Mouse (Mus musculus) layer of hippocampus, adult 18-20 months (tissue): Measurements from ENCODE around the gene Lyar. TPM values are rescaled to one million over a fixed set of nuclear protein-coding genes. Genes with fewer than 3 reads are reported as not detected.

ENCODE experiments used
- DNase-seq, 2 experiments: peaks; one replicate each; pipeline ENCODE4 v3.0.0; 2022; ENCODE audit warnings: low spot score in 2 of 2
- total RNA-seq, 2 experiments: library from RNA; stranded (reverse); gene quantifications; 2 replicates each; pipeline ENCODE4 v1.2.3; 2021

Lyar gene
- total RNA-seq, 2 experiments from 2014 or later, result 10.0 to 10.8 TPM

DNA sequence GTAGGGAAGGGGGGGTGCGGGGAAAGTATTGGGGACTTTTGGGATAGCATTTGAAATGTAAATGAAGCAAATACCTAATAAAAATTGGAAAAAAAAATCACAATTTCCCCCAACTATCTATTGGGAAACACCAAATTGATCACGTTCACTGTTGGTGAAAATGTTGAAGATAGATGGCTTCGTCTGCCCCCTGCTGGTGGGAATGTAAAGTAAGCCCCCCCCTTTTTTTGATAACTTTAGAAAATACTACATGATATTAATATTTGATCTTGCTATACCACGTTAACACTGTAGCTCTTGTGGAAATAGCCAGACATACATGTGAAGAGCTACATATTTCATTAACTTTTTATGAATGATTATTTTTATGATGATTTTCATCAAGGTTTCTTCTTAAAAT, 34.9 kb downstream of the Lyar start:
- no peak for DNase-seq

DNA sequence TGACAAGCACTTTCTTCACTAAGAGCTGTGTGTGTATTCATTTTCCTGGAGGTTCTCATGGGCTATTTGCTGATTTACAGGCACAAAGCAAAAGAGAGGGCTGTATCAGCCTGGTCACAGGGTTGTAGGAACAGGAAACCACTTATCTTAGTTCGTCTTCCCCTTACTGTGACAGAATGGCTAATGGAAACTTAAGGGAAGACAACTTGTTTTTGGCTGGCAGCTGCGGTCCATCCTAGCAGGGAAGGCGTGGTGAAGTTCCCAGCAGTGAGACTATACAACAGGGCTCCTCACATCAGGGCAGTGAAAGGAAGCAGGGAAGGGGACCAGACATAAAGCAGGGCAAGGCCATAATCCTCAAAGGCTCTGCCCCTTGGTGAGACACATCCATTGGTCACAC, 35.4 kb downstream of the Lyar start:
- no peak for DNase-seq

GRCm38 (mm10) chr5:38256551-38256950, 36.3 kb downstream of the Lyar start:
- no peak for DNase-seq

DNA sequence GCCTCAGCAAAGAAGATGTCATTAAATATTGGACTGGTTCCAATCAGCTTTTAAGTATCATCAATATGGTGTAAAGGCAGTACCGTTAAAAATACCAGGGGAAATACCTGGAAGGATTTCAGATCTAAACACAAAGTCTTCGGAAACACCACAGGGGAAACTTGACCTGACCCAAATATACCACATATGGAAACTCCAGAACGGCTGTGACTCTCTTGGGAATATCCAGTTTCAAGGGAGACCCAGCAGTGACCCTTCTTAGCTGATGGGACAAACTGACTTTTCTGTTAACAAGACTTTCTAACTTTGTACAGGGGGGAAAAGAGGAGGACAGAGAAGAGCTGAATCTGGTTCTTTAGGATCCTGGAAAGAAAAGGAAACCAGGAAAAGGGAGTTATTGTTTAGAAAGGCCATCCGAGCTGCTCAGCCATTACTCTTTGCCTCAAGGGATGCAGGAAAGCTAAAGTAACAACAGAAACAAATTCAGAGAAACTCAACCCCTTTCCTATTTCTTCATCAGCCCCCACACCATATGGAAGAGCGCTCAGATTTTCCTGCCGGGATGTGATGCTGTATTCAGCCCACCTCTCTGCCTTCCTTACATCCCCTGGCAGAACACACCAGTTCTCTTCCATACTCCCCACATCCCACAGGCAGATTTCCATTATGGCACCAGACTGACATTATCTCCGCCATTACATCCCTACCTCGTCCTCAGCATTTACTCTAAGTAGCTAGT, 37.9 kb downstream of the Lyar start:
- peak in 1 of 2 experiments; percentile 27 for DNase-seq

DNA sequence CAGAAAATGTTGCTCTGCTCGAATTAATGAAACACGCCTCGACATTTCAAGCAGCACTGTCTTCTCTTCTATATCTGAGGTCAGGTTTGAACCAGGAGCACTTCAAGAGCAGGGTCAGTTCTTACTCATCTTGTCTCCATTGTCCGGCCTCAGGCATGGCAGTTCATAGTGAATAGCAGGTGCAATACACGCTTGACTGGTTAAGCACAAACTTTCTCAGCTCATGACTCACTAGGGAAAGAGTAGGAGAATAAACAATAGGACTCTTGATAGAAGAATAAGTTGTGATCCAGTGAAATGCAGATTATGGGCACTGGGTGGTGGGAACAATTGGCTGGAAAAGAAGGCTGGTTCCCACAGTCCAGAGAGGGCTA, 38.5 kb downstream of the Lyar start:
- no peak for DNase-seq

- DNase-seq, result peak in 1 of 2 experiments; percentile 18
Measured at GRCm38 (mm10) chr5:38259455-38260106, 39.3 kb downstream of the Lyar start.

DNA sequence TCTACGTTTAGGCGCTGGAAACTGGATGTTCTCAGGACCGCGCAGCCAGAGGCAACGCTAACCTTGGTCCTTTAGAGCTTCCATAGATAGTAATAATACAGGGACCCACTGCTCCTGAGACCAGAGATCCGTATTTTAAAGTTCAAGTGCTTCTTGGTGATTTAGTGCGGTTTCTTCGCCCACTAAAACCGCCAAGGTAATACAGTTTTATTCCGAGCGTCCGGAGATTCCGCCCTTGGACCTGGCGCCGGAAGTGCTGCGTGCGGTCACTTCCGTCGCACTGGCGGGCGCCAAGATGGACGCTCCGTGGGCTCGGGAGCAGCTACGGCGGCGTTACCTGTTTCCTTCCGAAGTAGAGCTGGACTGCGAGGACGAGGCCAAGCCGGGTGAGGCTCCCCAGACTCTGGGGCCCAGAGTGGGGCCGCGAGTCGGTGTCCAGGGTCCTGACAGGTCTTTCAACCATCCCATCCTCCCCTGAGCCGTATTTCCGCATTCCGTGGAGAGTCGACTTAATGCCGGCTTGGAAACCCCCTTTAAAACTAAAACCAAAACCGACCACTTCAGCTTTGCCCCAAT, 39.9 kb downstream of the Lyar start, which contains the start of gene Tmem128:
Gene Tmem128, plus strand, starts transcription at position 79 of the 576 bp plus-strand sequence.
- DNase-seq, result peak; percentile 45 to 79

GRCm38 (mm10) chr5:38270942-38271341, 50.7 kb downstream of the Lyar start:
- no peak for DNase-seq

GRCm38 (mm10) chr5:38273831-38274230, 53.6 kb downstream of the Lyar start:
- DNase-seq, result no peak

- no peak for DNase-seq
Measured at GRCm38 (mm10) chr5:38275771-38276170, 55.5 kb downstream of the Lyar start, which contains the start of gene Otop1. Gene Otop1, plus strand, starts transcription at chr5:38275972.

GRCm38 (mm10) chr5:38276451-38276850, 56.2 kb downstream of the Lyar start:
- DNase-seq, result no peak

DNA sequence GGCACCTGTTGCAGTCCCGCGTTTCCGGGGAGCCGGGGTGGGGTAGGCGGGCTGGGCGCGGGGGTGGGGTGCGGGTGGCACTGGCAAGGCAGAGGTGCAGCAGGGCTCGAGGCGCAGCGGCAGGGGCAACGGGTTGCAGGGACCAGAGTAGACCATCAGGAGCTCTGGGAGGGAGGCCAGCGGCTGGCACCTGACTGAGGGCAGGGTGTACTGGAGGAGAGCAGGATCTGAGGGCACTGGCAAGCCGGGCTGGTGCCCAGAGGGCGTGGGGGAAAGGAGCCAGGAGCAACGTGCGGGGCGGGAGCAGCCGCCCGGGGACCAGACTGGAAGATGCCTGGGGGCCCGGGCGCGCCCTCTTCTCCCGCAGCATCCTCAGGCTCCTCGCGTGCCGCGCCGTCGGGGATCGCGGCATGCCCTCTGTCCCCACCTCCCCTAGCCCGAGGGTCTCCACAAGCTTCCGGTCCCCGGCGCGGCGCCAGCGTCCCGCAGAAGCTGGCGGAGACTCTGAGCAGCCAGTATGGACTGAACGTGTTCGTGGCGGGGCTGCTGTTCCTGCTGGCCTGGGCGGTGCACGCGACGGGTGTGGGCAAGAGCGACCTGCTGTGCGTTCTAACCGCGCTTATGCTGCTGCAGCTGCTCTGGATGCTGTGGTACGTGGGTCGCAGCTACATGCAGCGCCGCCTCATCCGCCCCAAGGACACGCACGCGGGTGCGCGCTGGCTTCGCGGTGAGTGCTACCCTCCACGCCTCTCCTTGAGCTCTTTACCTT, 57.0 kb downstream of the Lyar start:
- DNase-seq, result no peak

DNA sequence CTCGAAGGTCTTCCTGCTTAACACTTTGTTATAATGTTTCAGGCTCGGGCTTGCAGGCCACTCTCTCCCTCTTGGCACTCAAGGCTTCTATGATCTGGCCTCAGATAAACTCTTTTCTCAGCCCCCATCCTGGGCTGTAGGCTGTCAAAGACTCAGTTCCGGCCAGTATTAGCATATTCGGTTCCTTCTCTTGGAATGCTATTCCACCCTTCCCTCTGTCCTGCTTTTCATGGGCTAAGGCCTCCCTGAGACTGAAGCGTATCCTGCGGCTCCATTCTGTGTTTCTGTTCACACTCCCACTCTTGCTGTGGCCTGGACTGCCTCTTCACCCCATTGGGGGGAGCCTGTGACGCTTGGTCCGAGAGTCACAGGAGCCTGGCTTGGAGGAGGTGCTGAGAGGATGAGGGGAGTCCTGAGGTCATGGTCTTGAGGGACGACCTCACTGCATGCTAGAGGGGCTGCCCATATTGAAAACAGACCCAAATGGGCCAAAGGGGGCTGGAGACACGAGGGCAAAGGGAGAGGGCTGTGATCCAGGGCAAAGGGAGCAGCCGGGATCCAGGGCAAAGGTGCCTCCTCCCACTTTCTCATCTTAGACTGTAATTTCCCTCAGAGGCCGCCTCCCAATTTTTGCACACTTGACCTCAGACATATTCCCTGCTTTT, 57.8 kb downstream of the Lyar start:
- no peak for DNase-seq

- DNase-seq, result no peak
Measured at GRCm38 (mm10) chr5:38280075-38280474, 59.8 kb downstream of the Lyar start.

Other genes starting within 250 kb of the Lyar start
- 10 to 100 TPM; 38.3 to 40.9 TPM for gene Stx18, start 181.7 kb upstream of the Lyar start, total RNA-seq
- gene Nsg1, start 60.6 kb upstream of the Lyar start, total RNA-seq, result 100 to 1,000 TPM; 425 to 451 TPM
- 10 to 100 TPM; 18.5 to 20.1 TPM for gene Zbtb49, start within 50 bp of the Lyar start, total RNA-seq
- gene Tmem128, start 39.7 kb downstream of the Lyar start, total RNA-seq, result 10 to 100 TPM; 29.7 to 31.1 TPM
- under 1 TPM; 0.10 to 0.15 TPM for gene Otop1, start 55.5 kb downstream of the Lyar start, total RNA-seq
- 10 to 100 TPM; 14.9 to 16.9 TPM for gene Drd5, start 98.9 kb downstream of the Lyar start, total RNA-seq